Comparison of ENCODE assay signal across 8 mouse cellular contexts in genomic region chr16:21865250-21865982, GRCm38 (mm10).
DNase-seq lines count a peak whose midpoint lies in the region; ATAC-seq and TF ChIP-seq lines count a peak whose summit lies in the region.
"Had no signal": no experiment of that assay in that cellular context is flagged by ENCODE, and none has a peak within 500 bp of the region (broad histone marks: within the 10 kb centered on the region; RNA-seq: fewer than 3 reads in every experiment).

No protein-coding gene starts in this region.

- no peaks in the 10 kb centered on the region for H3K36me3 ChIP-seq in kidney, adult 2 months (ENCODE audit: control insufficient read depth, insufficient read depth, low read length)
- no peaks in the 10 kb centered on the region for H3K36me3 ChIP-seq in midbrain, embryonic 15.5 days (replicated peaks)

- TF ChIP-seq CTCF in kidney, adult 2 months (conservative IDR thresholded peaks at IDR 0.05; ENCODE audit: insufficient read depth, insufficient read length, low read depth, low read length) = no peak

- H3K9ac ChIP-seq in midbrain, embryonic 15.5 days = no peak overlapping the region

- DNase-seq in adipocyte (ENCODE audit: low spot score) = peak; percentile 41
- peak; percentile 67 for DNase-seq in embryo, embryonic 11 days
- DNase-seq in kidney, adult 2 months = peak; percentile 93
- no peak for DNase-seq in natural killer cell, adult 2 months (ENCODE audit: low spot score in 2 of 2)
- DNase-seq in ovary, adult 18-20 months (ENCODE audit: low spot score) = no peak
- no peak for DNase-seq in left cerebral cortex, adult 9 months (ENCODE audit: low spot score in 2 of 2)
- DNase-seq: gastrocnemius, postnatal 10 days had no signal

- H3K4me3 ChIP-seq in kidney, adult 2 months (ENCODE audit: insufficient read depth, low read depth, low read length) = no peak overlapping the region
- no peak overlapping the region for H3K4me3 ChIP-seq in midbrain, embryonic 15.5 days

- H3K4me1 ChIP-seq in kidney, adult 2 months (ENCODE audit: control insufficient read depth, insufficient read depth, low read length) = peaks cover 24% of the 10 kb centered on the region
- H3K4me1 ChIP-seq in midbrain, embryonic 15.5 days = peaks cover 42% of the 10 kb centered on the region

- H3K9me3 ChIP-seq in midbrain, embryonic 15.5 days = no peaks in the 10 kb centered on the region

- whole genome bisulfite sequencing in kidney, adult 2 months = 38% methylated on average over 7 of the region's 7 CpGs
- 32% methylated on average over 7 of the region's 7 CpGs for WGBS in midbrain, embryonic 15.5 days

- H3K27me3 ChIP-seq in kidney, adult 2 months (replicated peaks; ENCODE audit: control insufficient read depth, insufficient read depth, low read length) = no peaks in the 10 kb centered on the region
- no peaks in the 10 kb centered on the region for H3K27me3 ChIP-seq in midbrain, embryonic 15.5 days (replicated peaks)

- ATAC-seq in midbrain, embryonic 15.5 days (replicated peaks) = 0 out of 2 replicates have a peak, but pooled peaks have one; percentile 34

- peak overlapping the region; percentile 84 for H3K27ac ChIP-seq in kidney, adult 2 months (ENCODE audit: insufficient read depth, low read depth, low read length)
- H3K27ac ChIP-seq in midbrain, embryonic 15.5 days = peak overlapping the region; percentile 27

- peak overlapping the region; percentile 23; the same call in 1 of the 2 replicates for H3K4me2 ChIP-seq in midbrain, embryonic 15.5 days

- TF ChIP-seq POLR2A in kidney, adult 2 months (IDR thresholded peaks at IDR 0.05; ENCODE audit: low read depth, low read length) = no peak

Comparison
In these comparisons a context has a peak if more than half of its experiments do, and no peak if none do; other contexts are left out.
1. DNase-seq: peak in adipocyte (single experiment), embryo, embryonic 11 days (single experiment) and kidney, adult 2 months (single experiment); none in natural killer cell, adult 2 months (0 of 2), ovary, adult 18-20 months (single experiment) and left cerebral cortex, adult 9 months (0 of 2).